Mouse (Mus musculus) C2C12 (cell line): ENCODE results near the gene Tmem256.

Experiments
- CTCF ChIP-seq: IDR thresholded peaks from one replicate; pipeline ENCODE4 v1.5.1; 2011; ENCODE audit not compliant: control insufficient read depth, insufficient read depth, insufficient read length
- MYOD1 ChIP-seq: IDR thresholded peaks from one replicate; pipeline ENCODE4 v1.6.1; 2011; ENCODE audit warnings: low read depth; ENCODE audit not compliant: control insufficient read depth, insufficient read length
- MYOG ChIP-seq: IDR thresholded peaks from one replicate; pipeline ENCODE4 v1.6.1; 2011; ENCODE audit not compliant: control insufficient read depth, insufficient read length; ENCODE audit errors: extremely low read depth

DNA sequence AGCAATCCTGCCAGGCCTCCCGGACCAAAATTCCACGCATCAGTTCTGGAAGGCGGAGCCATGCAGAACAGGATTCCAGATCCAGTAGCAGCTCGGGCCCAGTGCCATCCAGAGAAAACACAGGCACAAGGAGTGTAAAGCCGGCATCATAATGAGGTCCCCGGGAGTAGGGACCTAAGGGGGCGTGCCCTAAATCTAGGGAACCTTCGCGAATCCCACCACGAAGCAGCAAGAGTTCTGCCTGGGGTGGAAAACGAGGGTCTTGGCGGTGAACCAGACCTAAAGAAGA, 33.7 kb upstream of the Tmem256 start:
- no peak for TF ChIP-seq CTCF
- TF ChIP-seq MYOG: no peak
- no peak for TF ChIP-seq MYOD1
